ENCODE assay signal across 8 mouse cellular contexts in genomic region chr15:7811856-7812733, GRCm38 (mm10). TPM values are rescaled to one million over a fixed set of nuclear protein-coding genes. Genes with fewer than 3 reads are reported as not detected.
DNase-seq lines count a peak whose midpoint lies in the region; ATAC-seq and TF ChIP-seq lines count a peak whose summit lies in the region.

No protein-coding gene starts in this region.

- no peaks in the 10 kb centered on the region for H3K9me3 ChIP-seq in kidney, embryonic 14.5 days (ENCODE audit: control insufficient read depth, low read length)
- no peaks in the 10 kb centered on the region for H3K9me3 ChIP-seq in intestine, embryonic 16.5 days (ENCODE audit: control insufficient read depth, low read length)

- peaks cover 10% of the 10 kb centered on the region for H3K4me1 ChIP-seq in kidney, embryonic 14.5 days (ENCODE audit: control insufficient read depth, insufficient read depth, low read length)
- peaks cover 15% of the 10 kb centered on the region for H3K4me1 ChIP-seq in intestine, embryonic 16.5 days (ENCODE audit: control insufficient read depth, insufficient read depth, low read length)
- 0 out of 2 replicates have a peak, but pooled peaks cover 3% of the 10 kb centered on the region for H3K4me1 ChIP-seq in small intestine, adult 2 months (ENCODE audit: control insufficient read depth, insufficient read depth, insufficient read length, low read length)

- peak overlapping the region; percentile 86 for H3K27ac ChIP-seq in kidney, embryonic 14.5 days (ENCODE audit: low read depth, low read length)
- peak overlapping the region; percentile 77 for H3K27ac ChIP-seq in intestine, embryonic 16.5 days (ENCODE audit: low read length)
- 0 out of 2 replicates have a peak overlapping the region, but pooled peaks have one; percentile 8 for H3K27ac ChIP-seq in small intestine, adult 2 months (ENCODE audit: insufficient read depth, low read depth, low read length)

- peak overlapping the region; percentile 90 for H3K9ac ChIP-seq in kidney, embryonic 14.5 days (ENCODE audit: low read depth, low read length)
- peak overlapping the region; percentile 78 for H3K9ac ChIP-seq in intestine, embryonic 16.5 days (ENCODE audit: low read depth, low read length)

- WGBS in kidney, embryonic 14.5 days = 2% methylated on average over 24 of the region's 24 CpGs
- 6% methylated on average over 24 of the region's 24 CpGs for WGBS in intestine, embryonic 16.5 days
- 13% methylated on average over 24 of the region's 24 CpGs for WGBS in small intestine, adult 2 months

- TF ChIP-seq CTCF in small intestine, adult 2 months (IDR thresholded peaks at IDR 0.05; ENCODE audit: extremely low read depth, insufficient read length, insufficient replicate concordance, low read depth, low read length) = no peak

- H3K36me3 ChIP-seq in kidney, embryonic 14.5 days (ENCODE audit: control insufficient read depth, insufficient read depth, low read length) = peaks cover 3% of the 10 kb centered on the region; the same call in 1 of the 2 replicates
- H3K36me3 ChIP-seq in intestine, embryonic 16.5 days (ENCODE audit: control insufficient read depth, insufficient read depth, low read length) = no peaks in the 10 kb centered on the region
- no peaks in the 10 kb centered on the region for H3K36me3 ChIP-seq in small intestine, adult 2 months (ENCODE audit: control insufficient read depth, insufficient read depth, low read length)

- H3K4me2 ChIP-seq in kidney, embryonic 14.5 days (replicated peaks; ENCODE audit: low read depth, low read length) = peak overlapping the region; percentile 88
- peak overlapping the region; percentile 93 for H3K4me2 ChIP-seq in intestine, embryonic 16.5 days (ENCODE audit: low read depth, low read length)

- peaks cover 27% of the 10 kb centered on the region for H3K27me3 ChIP-seq in kidney, embryonic 14.5 days (ENCODE audit: control insufficient read depth, insufficient read depth, low read length)
- H3K27me3 ChIP-seq in intestine, embryonic 16.5 days (replicated peaks; ENCODE audit: control insufficient read depth, insufficient read depth, low read length) = peaks cover 46% of the 10 kb centered on the region
- peaks cover 55% of the 10 kb centered on the region for H3K27me3 ChIP-seq in small intestine, adult 2 months (ENCODE audit: control insufficient read depth, insufficient read depth, low read length)

- H3K4me3 ChIP-seq in kidney, embryonic 14.5 days (ENCODE audit: low read length) = peak overlapping the region; percentile 79
- peak overlapping the region; percentile 66 for H3K4me3 ChIP-seq in intestine, embryonic 16.5 days (ENCODE audit: low read length)
- H3K4me3 ChIP-seq in small intestine, adult 2 months (ENCODE audit: low read depth, low read length) = peak overlapping the region; percentile 63

- intact Hi-C loops in gastrocnemius, postnatal 36 days (cut with DNase I) = loop anchor here (2.0 to 10.0 kb wide), 3 partner anchors 223 to 351 kb away; no protein-coding TSS in a partner anchor

- no peak for DNase-seq in kidney, postnatal 10 days
- peak; percentile 40 for DNase-seq in embryo, embryonic 9.5 days (ENCODE audit: extremely low spot score)
- DNase-seq in cerebellum, adult 11-12 months = no peak
- DNase-seq in left cerebral cortex, adult 8-10 months (ENCODE audit: low spot score in 2 of 2) = no peak
- no peak for DNase-seq in gastrocnemius, postnatal 36 days

- TF ChIP-seq POLR2A in small intestine, adult 2 months (IDR thresholded peaks at IDR 0.05; ENCODE audit: low read depth, low read length) = no peak

- no peak for ATAC-seq in kidney, embryonic 14.5 days (ENCODE audit: low FRiP score, low TSS enrichment)
- no peak for ATAC-seq in intestine, embryonic 16.5 days

RNA-seq across cellular contexts. Expression of gene Gdnf, which starts 1.4 kb away (rescaled TPM):
- 10.0 and 13.0 TPM in 2 replicates for polyA plus RNA-seq in kidney, embryonic 14.5 days (2014; fragmentation: Nextera tagmentation; extraction: Ambion mirVana)
- 1.3 and 1.4 TPM in 2 replicates for polyA plus RNA-seq in intestine, embryonic 16.5 days (2015; fragmentation: Nextera tagmentation; extraction: Ambion mirVana)
- polyA plus RNA-seq in small intestine, adult 2 months (2012; rRNA removed) = 0.56 and 1.1 TPM in 2 replicates
- under 1 TPM; 0.54 to 0.82 (median 0.70) TPM for total RNA-seq in left cerebral cortex, adult 8-10 months (2022)
- under 1 TPM; 0.48 to 0.64 TPM for total RNA-seq in gastrocnemius, postnatal 36 days (2021)

Comparison
In these comparisons a context has a peak if more than half of its experiments do, and no peak if none do; other contexts are left out.
1. H3K27ac ChIP-seq: peak in every context shown above with its lines; median percentile 86 in kidney, embryonic 14.5 days; 77 in intestine, embryonic 16.5 days; 8 in small intestine, adult 2 months.